Mouse (Mus musculus) stomach, embryonic 15.5 days (tissue): ENCODE measurements around the gene Ddrgk1. TPM values are rescaled to one million over a fixed set of nuclear protein-coding genes. Genes with fewer than 3 reads are reported as not detected.
"Not testable (repeated sequence)": the region's sequence is repeated elsewhere in the genome, so short reads cannot be mapped to it uniquely, and the experiment has no call there.

Source experiments
- ATAC-seq: fragments of 200-750 bp; cut with Nextera tagmentation; 2 replicates; pipeline ENCODE4 v1.8.0; 2017; ENCODE audit warnings: low read depth, moderate number of reproducible peaks, moderate TSS enrichment; ENCODE audit not compliant: insufficient read depth, low FRiP score
- H3K27ac ChIP-seq: fragments of 300-500 bp; sonication (generic); 2 replicates; pipeline ENCODE4 v1.5.1; 2015; ENCODE audit warnings: mild to moderate bottlenecking, inconsistent platforms
- H3K27me3 ChIP-seq: fragments of 300-500 bp; sonication (generic); replicated peaks from 2 replicates; pipeline ENCODE4 v1.6.1; 2015; ENCODE audit warnings: inconsistent platforms
- H3K36me3 ChIP-seq: fragments of 300-500 bp; sonication (generic); 2 replicates; pipeline ENCODE4 v1.6.1; 2015; ENCODE audit warnings: inconsistent platforms
- H3K4me1 ChIP-seq: fragments of 300-500 bp; sonication (generic); 2 replicates; pipeline ENCODE4 v1.6.1; 2015; ENCODE audit warnings: inconsistent platforms
- H3K4me2 ChIP-seq: fragments of 300-500 bp; sonication (generic); 2 replicates; pipeline ENCODE4 v1.6.1; 2015; ENCODE audit warnings: mild to moderate bottlenecking, inconsistent platforms
- H3K4me3 ChIP-seq: fragments of 300-500 bp; sonication (generic); replicated peaks from 2 replicates; pipeline ENCODE4 v1.5.1; 2015; ENCODE audit warnings: inconsistent platforms
- H3K9ac ChIP-seq: fragments of 300-500 bp; sonication (generic); 2 replicates; pipeline ENCODE4 v1.6.1; 2015; ENCODE audit warnings: inconsistent platforms
- H3K9me3 ChIP-seq: fragments of 300-500 bp; sonication (generic); 2 replicates; pipeline ENCODE4 v1.6.1; 2016; ENCODE audit warnings: inconsistent platforms
- WGBS: fragments of 180-500 bp; shearing (Covaris S2); methylation state at CpG from one replicate; pipeline ENCODE4 v1.1.7; 2015; 5-methylcytosine and 5-hydroxymethylcytosine counted together
- polyA plus RNA-seq: library from polyadenylated mRNA; unstranded; fragments of >200 nt; fragmentation: Nextera tagmentation; extraction: Ambion mirVana; gene quantifications from 2 replicates; pipeline ENCODE4 v1.2.1, GENCODE M21; 2015

Ddrgk1 gene
- polyA plus RNA-seq, 1 experiment from 2014 or later = 70.3 TPM

DNA sequence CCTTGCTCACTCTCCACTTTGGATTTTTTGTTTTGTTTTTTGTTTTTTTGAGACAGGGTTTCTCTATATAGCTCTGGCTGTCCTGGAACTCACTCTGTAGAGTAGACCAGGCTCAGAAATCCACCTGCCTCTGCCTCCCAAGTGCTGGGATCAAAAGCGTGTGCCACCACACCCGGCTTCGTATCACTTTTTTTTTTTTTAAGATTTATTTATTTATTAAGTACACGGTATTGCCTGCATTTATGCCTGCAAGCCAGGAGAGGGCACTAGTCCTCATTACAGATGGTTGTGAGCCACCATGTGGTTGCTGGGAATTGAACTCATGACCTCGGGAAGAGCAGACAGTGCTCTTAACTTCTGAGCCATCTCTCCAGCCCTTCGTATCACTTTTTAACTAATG lies 15.4 kb downstream of the Ddrgk1 start:
- ATAC-seq, H3K4me2 ChIP-seq, H3K27ac ChIP-seq, H3K9me3 ChIP-seq, H3K4me1 ChIP-seq, H3K4me3 ChIP-seq, H3K27me3 ChIP-seq, H3K9ac ChIP-seq: not testable (repeated sequence)
- WGBS = 80% methylated on average over 6 of the region's 6 CpGs
- peaks cover 15% of the 10 kb centered on the region for H3K36me3 ChIP-seq

DNA sequence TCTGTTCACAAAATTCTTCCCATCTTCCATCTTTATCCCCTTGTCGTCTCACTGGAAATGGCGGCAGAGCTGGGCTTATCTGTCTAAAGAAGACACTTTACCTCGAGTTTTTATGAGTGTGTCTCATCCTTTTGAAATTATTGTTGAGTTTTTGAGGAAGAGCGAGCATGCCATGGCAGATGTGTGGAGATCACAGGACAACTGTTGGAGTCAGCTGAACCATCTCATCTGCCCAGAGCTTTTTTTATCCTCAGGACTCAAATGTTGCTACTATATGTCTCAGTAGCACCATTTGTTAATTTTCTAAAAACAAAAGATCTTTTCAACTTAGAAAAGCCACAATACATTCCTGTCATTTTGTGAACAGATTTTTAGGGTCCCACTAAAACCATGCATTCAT lies 19.3 kb downstream of the Ddrgk1 start:
- H3K4me2 ChIP-seq = no peak overlapping the region
- no peak overlapping the region for H3K27ac ChIP-seq
- H3K36me3 ChIP-seq = peaks cover 1% of the 10 kb centered on the region; the same call in 1 of the 2 replicates
- no peak for ATAC-seq
- no peaks in the 10 kb centered on the region for H3K9me3 ChIP-seq
- no peak overlapping the region for H3K4me3 ChIP-seq
- WGBS = 82% methylated on average over 4 of the region's 4 CpGs
- H3K9ac ChIP-seq = no peak overlapping the region
- H3K4me1 ChIP-seq = peaks cover 7% of the 10 kb centered on the region; the same call in 1 of the 2 replicates
- H3K27me3 ChIP-seq = no peaks in the 10 kb centered on the region

GRCm38 (mm10) chr2:130642684-130643369 lies 21.6 kb downstream of the Ddrgk1 start, which contains the start of gene Lzts3:
Lzts3 (minus strand) TSS chr2:130642803.
- H3K27ac ChIP-seq = 0 out of 2 replicates have a peak within 1 kb of the TSS, but pooled peaks have one; percentile 32

GRCm38 (mm10) chr2:130642197-130642660 lies 22.2 kb downstream of the Ddrgk1 start:
- peak; percentile 3; the same call in 1 of the 2 replicates for ATAC-seq
- H3K4me2 ChIP-seq = peak overlapping the region; percentile 97
- H3K4me3 ChIP-seq = peak overlapping the region; percentile 73
- 0 out of 2 replicates have a peak overlapping the region, but pooled peaks have one; percentile 32 for H3K27ac ChIP-seq
- H3K36me3 ChIP-seq = no peaks in the 10 kb centered on the region
- H3K9me3 ChIP-seq = no peaks in the 10 kb centered on the region
- no peaks in the 10 kb centered on the region for H3K27me3 ChIP-seq
- H3K4me1 ChIP-seq = peaks cover 7% of the 10 kb centered on the region; the same call in 1 of the 2 replicates
- H3K9ac ChIP-seq = peak overlapping the region; percentile 54
- WGBS = under 1% methylated on average over 26 of the region's 27 CpGs

More at GRCm38 (mm10) chr2:130642684-130643369, 21.6 kb downstream of the Ddrgk1 start, which contains the start of gene Lzts3:
- WGBS = 3% methylated on average over 34 of the region's 40 CpGs
- peaks cover 7% of the 10 kb centered on the region; the same call in 1 of the 2 replicates for H3K4me1 ChIP-seq
- no peaks in the 10 kb centered on the region for H3K36me3 ChIP-seq
- ATAC-seq = peak; percentile 92
- peak within 1 kb of the TSS; percentile 97 for H3K4me2 ChIP-seq
- H3K9ac ChIP-seq = peak within 1 kb of the TSS; percentile 54
- no peaks in the 10 kb centered on the region for H3K27me3 ChIP-seq
- H3K4me3 ChIP-seq = peak within 1 kb of the TSS; percentile 73
- no peaks in the 10 kb centered on the region for H3K9me3 ChIP-seq

DNA sequence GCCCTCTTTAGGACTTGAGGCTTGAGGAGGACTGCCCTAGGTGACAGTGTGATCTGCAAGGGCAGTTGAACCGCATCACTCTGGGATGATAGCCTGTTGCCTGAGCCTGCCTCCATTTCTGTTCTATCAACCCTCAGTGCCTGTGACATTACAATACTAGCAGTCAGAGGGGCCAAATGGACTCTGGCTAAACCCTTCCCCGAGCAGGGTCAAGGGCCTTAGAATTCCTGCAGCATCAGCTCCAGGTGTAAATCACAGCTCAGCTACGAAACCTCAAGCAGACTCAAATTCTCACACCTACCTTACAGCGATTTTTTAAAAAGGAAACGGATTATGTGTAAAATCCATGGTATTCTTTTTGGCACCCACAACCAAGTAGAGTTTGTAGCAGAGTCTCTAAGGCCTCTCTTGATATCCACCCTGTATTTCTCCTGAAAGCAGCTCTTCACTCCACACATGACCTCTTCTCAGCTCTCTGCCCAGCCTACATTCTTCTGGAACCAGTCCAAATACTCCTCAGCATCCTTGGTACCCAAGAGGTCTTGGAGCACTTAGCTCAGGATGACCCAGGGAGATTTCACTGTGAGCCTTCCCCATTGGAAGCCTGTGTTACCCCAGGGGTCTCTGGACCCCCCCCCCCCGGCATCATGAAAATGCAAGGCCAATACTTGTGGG lies 23.0 kb downstream of the Ddrgk1 start:
- H3K9ac ChIP-seq = no peak overlapping the region
- no peak overlapping the region for H3K27ac ChIP-seq
- peaks cover 5% of the 10 kb centered on the region; the same call in 1 of the 2 replicates for H3K27me3 ChIP-seq
- no peaks in the 10 kb centered on the region for H3K36me3 ChIP-seq
- H3K4me3 ChIP-seq = peak overlapping the region; percentile 73; the same call in 1 of the 2 replicates
- no peaks in the 10 kb centered on the region for H3K9me3 ChIP-seq
- H3K4me2 ChIP-seq = peak overlapping the region; percentile 97
- WGBS = 48% methylated on average over 6 of the region's 6 CpGs
- peaks cover 7% of the 10 kb centered on the region; the same call in 1 of the 2 replicates for H3K4me1 ChIP-seq
- ATAC-seq = no peak

GRCm38 (mm10) chr2:130639276-130639675 lies 25.2 kb downstream of the Ddrgk1 start:
- H3K9me3 ChIP-seq = no peaks in the 10 kb centered on the region
- WGBS = 77% methylated on average over 6 of the region's 6 CpGs
- ATAC-seq = no peak
- H3K4me2 ChIP-seq = no peak overlapping the region
- H3K4me1 ChIP-seq = peaks cover 27% of the 10 kb centered on the region
- peak overlapping the region; percentile 85 for H3K27ac ChIP-seq
- H3K27me3 ChIP-seq = peaks cover 18% of the 10 kb centered on the region; the same call in 1 of the 2 replicates
- H3K36me3 ChIP-seq = no peaks in the 10 kb centered on the region
- no peak overlapping the region for H3K4me3 ChIP-seq
- H3K9ac ChIP-seq = no peak overlapping the region

GRCm38 (mm10) chr2:130638101-130638611 lies 26.3 kb downstream of the Ddrgk1 start:
- peak; percentile 62 for ATAC-seq
- peak overlapping the region; percentile 85 for H3K27ac ChIP-seq
- H3K36me3 ChIP-seq = 0 out of 2 replicates have a peak, but pooled peaks cover 3% of the 10 kb centered on the region
- H3K4me2 ChIP-seq = peak overlapping the region; percentile 46
- peak overlapping the region; percentile 31 for H3K4me3 ChIP-seq
- peaks cover 29% of the 10 kb centered on the region for H3K4me1 ChIP-seq
- H3K9ac ChIP-seq = no peak overlapping the region
- no peaks in the 10 kb centered on the region for H3K9me3 ChIP-seq
- WGBS = 29% methylated on average over 16 of the region's 16 CpGs
- H3K27me3 ChIP-seq = peaks cover 22% of the 10 kb centered on the region; the same call in 1 of the 2 replicates

DNA sequence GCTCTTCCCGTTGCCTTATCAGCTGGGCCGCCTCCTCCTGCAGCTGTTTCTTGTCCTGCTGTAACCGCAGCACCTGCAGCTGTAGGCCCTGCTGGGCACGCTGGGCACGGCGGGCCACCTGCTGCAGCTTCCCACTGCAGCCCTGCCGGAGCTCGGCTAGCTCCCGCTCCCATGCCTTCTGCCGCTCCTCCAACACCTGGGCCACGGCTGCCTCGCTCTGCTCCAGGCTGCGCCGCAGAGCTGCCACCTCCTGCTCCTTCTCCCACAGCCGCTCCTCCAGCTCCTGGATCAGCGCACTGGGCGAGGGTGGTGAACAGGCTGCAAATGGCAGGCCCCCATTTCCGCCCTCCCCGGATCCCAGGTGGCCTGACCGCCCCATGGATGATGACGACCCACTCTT lies 28.6 kb downstream of the Ddrgk1 start:
- 0 out of 2 replicates have a peak overlapping the region, but pooled peaks have one; percentile 11 for H3K4me2 ChIP-seq
- H3K9ac ChIP-seq = no peak overlapping the region
- H3K36me3 ChIP-seq = 0 out of 2 replicates have a peak, but pooled peaks cover 3% of the 10 kb centered on the region
- no peaks in the 10 kb centered on the region for H3K9me3 ChIP-seq
- peaks cover 22% of the 10 kb centered on the region; the same call in 1 of the 2 replicates for H3K27me3 ChIP-seq
- peaks cover 22% of the 10 kb centered on the region for H3K4me1 ChIP-seq
- ATAC-seq = no peak
- no peak overlapping the region; the same call in 1 of the 2 replicates for H3K27ac ChIP-seq
- H3K4me3 ChIP-seq = no peak overlapping the region
- WGBS = 35% methylated on average over 21 of the region's 21 CpGs

DNA sequence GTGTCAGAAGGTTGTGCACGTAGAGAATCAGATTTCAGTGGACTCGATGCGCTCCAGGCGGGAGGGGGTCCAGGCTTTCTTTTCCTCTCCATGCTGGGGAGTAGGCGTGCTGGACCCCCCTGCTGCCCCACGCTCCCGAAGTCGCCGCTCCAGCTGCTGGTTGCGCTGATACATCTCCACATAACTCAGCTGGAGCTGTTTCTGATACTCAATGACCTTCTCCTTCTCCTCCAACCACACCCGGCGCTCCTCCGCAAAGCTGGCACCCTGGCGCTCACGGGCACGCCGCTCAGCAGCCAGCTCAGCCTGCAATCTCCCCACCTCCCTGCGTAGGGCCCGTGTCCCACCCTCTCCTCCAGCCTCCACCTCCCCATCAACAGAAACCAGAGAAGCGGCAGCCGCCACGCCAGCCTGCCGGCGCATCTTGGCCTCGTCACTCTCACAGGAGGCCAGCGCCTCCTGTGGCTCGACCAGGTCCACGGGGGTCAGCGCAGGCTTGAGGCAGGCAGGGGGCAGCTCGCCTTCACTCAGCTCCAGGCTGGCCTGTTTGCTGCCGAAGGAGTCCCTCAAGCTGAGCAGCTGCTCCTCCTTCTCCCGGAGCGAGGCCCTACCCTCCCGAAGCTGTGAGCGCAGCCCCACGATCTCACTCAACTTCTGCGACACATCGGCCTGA lies 29.6 kb downstream of the Ddrgk1 start:
- Histone ChIP-seq H3K27ac (no peak overlapping the region), H3K9me3 (no peaks in the 10 kb centered on the region), H3K4me2 (peak overlapping the region; percentile 74), H3K4me3 (peak overlapping the region; percentile 38), H3K4me1 (peaks cover 22% of the 10 kb centered on the region), H3K36me3 (0 out of 2 replicates have a peak, but pooled peaks cover 3% of the 10 kb centered on the region), H3K9ac (peak overlapping the region; percentile 34), H3K27me3 (peaks cover 22% of the 10 kb centered on the region; the same call in 1 of the 2 replicates)
- no peak for ATAC-seq
- 10% methylated on average over 38 of the region's 38 CpGs for WGBS

- Histone ChIP-seq H3K27me3 (peaks cover 22% of the 10 kb centered on the region; the same call in 1 of the 2 replicates), H3K4me2 (peak overlapping the region; percentile 74), H3K4me3 (peak overlapping the region; percentile 38), H3K27ac (no peak overlapping the region), H3K9me3 (no peaks in the 10 kb centered on the region), H3K9ac (no peak overlapping the region), H3K36me3 (0 out of 2 replicates have a peak, but pooled peaks cover 3% of the 10 kb centered on the region), H3K4me1 (peaks cover 22% of the 10 kb centered on the region)
- ATAC-seq = no peak
- 31% methylated on average over 14 of the region's 14 CpGs for WGBS
Observed at GRCm38 (mm10) chr2:130634006-130634738, 30.3 kb downstream of the Ddrgk1 start.
